Mouse (Mus musculus): ENCODE data around the gene Tcf3. TPM values are rescaled to one million over a fixed set of nuclear protein-coding genes. Genes with fewer than 3 reads are reported as not detected.

The Tcf3 gene
- polyA plus RNA-seq, 1 experiment from 2014 or later = 63.7 TPM

GRCm38 (mm10) chr10:80384709-80385108 lies 48.7 kb downstream of the Tcf3 start:
- Histone ChIP-seq H3K4me1 (replicated peaks; ENCODE audit: control insufficient read depth, insufficient read depth, low read length) (peaks cover 35% of the 10 kb centered on the region), H3K4me2 (ENCODE audit: low read length) (peak overlapping the region; percentile 88), H3K36me3 (ENCODE audit: control insufficient read depth, insufficient read depth) (peaks cover 27% of the 10 kb centered on the region), H3K4me3 (replicated peaks; ENCODE audit: low read length) (peak overlapping the region; percentile 98), H3K27ac (ENCODE audit: low read length) (peak overlapping the region; percentile 96), H3K9ac (replicated peaks; ENCODE audit: low read depth, low read length) (peak overlapping the region; percentile 99), H3K9me3 (ENCODE audit: control insufficient read depth, low read length) (no peaks in the 10 kb centered on the region), H3K27me3 (replicated peaks; ENCODE audit: control insufficient read depth, insufficient read depth, low read length) (no peaks in the 10 kb centered on the region)
- ATAC-seq = no peak
- WGBS = 64% methylated on average over 7 of the region's 7 CpGs

GRCm38 (mm10) chr10:80384115-80384639 lies 49.3 kb downstream of the Tcf3 start:
- ATAC-seq = no peak
- H3K27ac ChIP-seq (ENCODE audit: low read length) = no peak overlapping the region
- no peaks in the 10 kb centered on the region for H3K27me3 ChIP-seq (replicated peaks; ENCODE audit: control insufficient read depth, insufficient read depth, low read length)
- H3K36me3 ChIP-seq (ENCODE audit: control insufficient read depth, insufficient read depth) = peaks cover 30% of the 10 kb centered on the region
- peak overlapping the region; percentile 88 for H3K4me2 ChIP-seq (ENCODE audit: low read length)
- H3K9ac ChIP-seq (replicated peaks; ENCODE audit: low read depth, low read length) = peak overlapping the region; percentile 99
- H3K4me3 ChIP-seq (replicated peaks; ENCODE audit: low read length) = peak overlapping the region; percentile 98
- WGBS = 81% methylated on average over 4 of the region's 4 CpGs
- no peaks in the 10 kb centered on the region for H3K9me3 ChIP-seq (ENCODE audit: control insufficient read depth, low read length)
- H3K4me1 ChIP-seq (replicated peaks; ENCODE audit: control insufficient read depth, insufficient read depth, low read length) = peaks cover 35% of the 10 kb centered on the region

- Histone ChIP-seq H3K9ac (replicated peaks; ENCODE audit: low read depth, low read length) (no peak overlapping the region; the same call in 1 of the 2 replicates), H3K27me3 (replicated peaks; ENCODE audit: control insufficient read depth, insufficient read depth, low read length) (no peaks in the 10 kb centered on the region), H3K36me3 (ENCODE audit: control insufficient read depth, insufficient read depth) (peaks cover 30% of the 10 kb centered on the region), H3K4me2 (ENCODE audit: low read length) (peak overlapping the region; percentile 88), H3K9me3 (ENCODE audit: control insufficient read depth, low read length) (no peaks in the 10 kb centered on the region), H3K27ac (ENCODE audit: low read length) (no peak overlapping the region), H3K4me1 (replicated peaks; ENCODE audit: control insufficient read depth, insufficient read depth, low read length) (peaks cover 35% of the 10 kb centered on the region), H3K4me3 (replicated peaks; ENCODE audit: low read length) (peak overlapping the region; percentile 98)
- 53% methylated on average over 4 of the region's 4 CpGs for WGBS
- no peak for ATAC-seq
These were observed 50.0 kb downstream of the Tcf3 start for GRCm38 (mm10) chr10:80383431-80383830.

DNA sequence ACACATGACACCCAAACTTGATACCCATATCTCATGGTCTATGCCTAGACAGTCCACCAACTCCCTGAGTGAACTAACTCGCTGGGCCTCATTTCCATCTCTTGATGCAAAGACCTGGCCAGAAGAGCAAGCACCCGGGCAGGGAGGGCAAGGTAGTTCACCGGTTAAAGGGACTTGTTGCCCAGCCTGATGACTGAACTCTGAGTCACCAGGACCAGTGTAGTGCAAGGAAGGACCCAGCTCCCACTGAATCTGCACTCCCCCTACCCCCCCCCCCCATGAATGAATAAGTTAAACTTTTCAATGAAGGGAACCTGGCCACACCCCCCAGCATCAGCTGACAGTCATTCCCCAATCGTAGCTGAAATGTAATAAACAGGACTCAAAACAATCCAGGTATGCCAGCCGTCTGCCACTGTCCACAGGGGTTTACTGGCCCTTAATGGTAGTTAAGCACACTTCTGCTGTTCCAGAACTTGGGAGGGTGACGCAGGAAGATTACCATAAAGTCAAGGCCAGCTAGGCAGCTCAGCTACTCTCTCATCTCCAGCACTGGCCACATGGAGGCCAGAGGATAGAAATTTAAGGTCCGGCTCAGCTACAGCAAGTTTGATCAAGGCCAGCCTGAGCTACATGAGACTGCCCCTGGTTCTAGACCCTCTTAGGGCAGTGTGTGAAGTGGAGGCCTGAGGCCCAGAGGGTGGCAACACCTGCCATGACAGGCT lies 50.6 kb downstream of the Tcf3 start:
- H3K9ac ChIP-seq (replicated peaks; ENCODE audit: low read depth, low read length) = no peak overlapping the region; the same call in 1 of the 2 replicates
- H3K27me3 ChIP-seq (replicated peaks; ENCODE audit: control insufficient read depth, insufficient read depth, low read length) = no peaks in the 10 kb centered on the region
- H3K4me1 ChIP-seq (replicated peaks; ENCODE audit: control insufficient read depth, insufficient read depth, low read length) = peaks cover 29% of the 10 kb centered on the region
- peak overlapping the region; percentile 98 for H3K4me3 ChIP-seq (replicated peaks; ENCODE audit: low read length)
- H3K36me3 ChIP-seq (ENCODE audit: control insufficient read depth, insufficient read depth) = peaks cover 30% of the 10 kb centered on the region
- no peaks in the 10 kb centered on the region for H3K9me3 ChIP-seq (ENCODE audit: control insufficient read depth, low read length)
- ATAC-seq = no peak
- H3K27ac ChIP-seq (ENCODE audit: low read length) = no peak overlapping the region
- peak overlapping the region; percentile 88 for H3K4me2 ChIP-seq (ENCODE audit: low read length)
- WGBS = 76% methylated on average over 7 of the region's 7 CpGs

- Histone ChIP-seq H3K9me3 (ENCODE audit: control insufficient read depth, low read length) (no peaks in the 10 kb centered on the region), H3K4me3 (replicated peaks; ENCODE audit: low read length) (no peak overlapping the region), H3K4me1 (replicated peaks; ENCODE audit: control insufficient read depth, insufficient read depth, low read length) (peaks cover 4% of the 10 kb centered on the region), H3K27ac (ENCODE audit: low read length) (no peak overlapping the region), H3K27me3 (replicated peaks; ENCODE audit: control insufficient read depth, insufficient read depth, low read length) (no peaks in the 10 kb centered on the region), H3K4me2 (ENCODE audit: low read length) (no peak overlapping the region), H3K36me3 (ENCODE audit: control insufficient read depth, insufficient read depth) (peaks cover 28% of the 10 kb centered on the region), H3K9ac (replicated peaks; ENCODE audit: low read depth, low read length) (no peak overlapping the region)
- 50% methylated on average over 10 of the region's 10 CpGs for WGBS
- ATAC-seq = no peak
These were observed 55.7 kb downstream of the Tcf3 start for GRCm38 (mm10) chr10:80377716-80378115.

GRCm38 (mm10) chr10:80376160-80376559 lies 57.3 kb downstream of the Tcf3 start:
- H3K4me2 ChIP-seq (ENCODE audit: low read length) = no peak overlapping the region
- no peaks in the 10 kb centered on the region for H3K9me3 ChIP-seq (ENCODE audit: control insufficient read depth, low read length)
- H3K4me3 ChIP-seq (replicated peaks; ENCODE audit: low read length) = no peak overlapping the region
- 3% methylated on average over 7 of the region's 7 CpGs for WGBS
- no peak overlapping the region for H3K9ac ChIP-seq (replicated peaks; ENCODE audit: low read depth, low read length)
- no peak overlapping the region for H3K27ac ChIP-seq (ENCODE audit: low read length)
- peaks cover 14% of the 10 kb centered on the region for H3K36me3 ChIP-seq (ENCODE audit: control insufficient read depth, insufficient read depth)
- peak; percentile 67 for ATAC-seq
- H3K27me3 ChIP-seq (replicated peaks; ENCODE audit: control insufficient read depth, insufficient read depth, low read length) = no peaks in the 10 kb centered on the region
- peaks cover 8% of the 10 kb centered on the region; the same call in 1 of the 2 replicates for H3K4me1 ChIP-seq (replicated peaks; ENCODE audit: control insufficient read depth, insufficient read depth, low read length)

- H3K4me1 ChIP-seq (replicated peaks; ENCODE audit: control insufficient read depth, insufficient read depth, low read length) = peaks cover 6% of the 10 kb centered on the region; the same call in 1 of the 2 replicates
- no peaks in the 10 kb centered on the region for H3K36me3 ChIP-seq (ENCODE audit: control insufficient read depth, insufficient read depth)
- H3K4me2 ChIP-seq (ENCODE audit: low read length) = no peak overlapping the region
- no peaks in the 10 kb centered on the region for H3K27me3 ChIP-seq (replicated peaks; ENCODE audit: control insufficient read depth, insufficient read depth, low read length)
- H3K27ac ChIP-seq (ENCODE audit: low read length) = no peak overlapping the region
- no peak overlapping the region for H3K9ac ChIP-seq (replicated peaks; ENCODE audit: low read depth, low read length)
- no peaks in the 10 kb centered on the region for H3K9me3 ChIP-seq (ENCODE audit: control insufficient read depth, low read length)
- no peak for ATAC-seq
- WGBS = 16% methylated on average over 6 of the region's 6 CpGs
- no peak overlapping the region for H3K4me3 ChIP-seq (replicated peaks; ENCODE audit: low read length)
These were observed 59.4 kb downstream of the Tcf3 start for GRCm38 (mm10) chr10:80374063-80374462.

DNA sequence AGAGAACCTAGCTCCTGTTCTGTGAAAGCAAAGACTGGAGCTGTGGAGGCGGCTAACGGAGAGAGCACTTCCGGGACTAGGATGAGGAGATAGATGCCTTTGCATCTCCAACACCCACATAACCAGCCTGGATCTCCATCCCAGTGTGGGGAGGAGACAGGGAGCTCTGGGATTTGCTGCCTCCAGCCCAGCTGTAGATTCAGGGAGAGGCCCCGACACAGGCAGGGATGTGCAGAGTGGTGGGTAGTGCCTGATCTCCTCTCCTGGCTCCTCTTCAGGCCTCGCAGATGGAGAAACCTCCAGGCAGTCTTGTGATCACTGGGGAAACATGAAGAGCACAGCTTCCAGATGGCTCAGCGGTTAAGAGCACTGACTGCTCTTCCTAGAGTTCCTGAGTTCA lies 60.7 kb downstream of the Tcf3 start:
- no peak overlapping the region for H3K27ac ChIP-seq (ENCODE audit: low read length)
- 83% methylated on average over 6 of the region's 6 CpGs for WGBS
- no peak overlapping the region for H3K4me3 ChIP-seq (replicated peaks; ENCODE audit: low read length)
- H3K9ac ChIP-seq (replicated peaks; ENCODE audit: low read depth, low read length) = no peak overlapping the region
- no peak overlapping the region for H3K4me2 ChIP-seq (ENCODE audit: low read length)
- H3K9me3 ChIP-seq (ENCODE audit: control insufficient read depth, low read length) = no peaks in the 10 kb centered on the region
- no peak for ATAC-seq
- H3K4me1 ChIP-seq (replicated peaks; ENCODE audit: control insufficient read depth, insufficient read depth, low read length) = peaks cover 6% of the 10 kb centered on the region; the same call in 1 of the 2 replicates
- H3K27me3 ChIP-seq (replicated peaks; ENCODE audit: control insufficient read depth, insufficient read depth, low read length) = no peaks in the 10 kb centered on the region
- H3K36me3 ChIP-seq (ENCODE audit: control insufficient read depth, insufficient read depth) = no peaks in the 10 kb centered on the region

- Histone ChIP-seq H3K9ac (replicated peaks; ENCODE audit: low read depth, low read length) (no peak overlapping the region; the same call in 1 of the 2 replicates), H3K9me3 (ENCODE audit: control insufficient read depth, low read length) (no peaks in the 10 kb centered on the region), H3K27me3 (replicated peaks; ENCODE audit: control insufficient read depth, insufficient read depth, low read length) (no peaks in the 10 kb centered on the region), H3K4me3 (replicated peaks; ENCODE audit: low read length) (no peak overlapping the region; the same call in 1 of the 2 replicates), H3K4me1 (replicated peaks; ENCODE audit: control insufficient read depth, insufficient read depth, low read length) (peaks cover 6% of the 10 kb centered on the region; the same call in 1 of the 2 replicates), H3K4me2 (ENCODE audit: low read length) (peak overlapping the region; percentile 22; the same call in 1 of the 2 replicates), H3K27ac (ENCODE audit: low read length) (no peak overlapping the region), H3K36me3 (ENCODE audit: control insufficient read depth, insufficient read depth) (no peaks in the 10 kb centered on the region)
- ATAC-seq = no peak
- WGBS = 58% methylated on average over 9 of the region's 9 CpGs
These were observed 61.5 kb downstream of the Tcf3 start for GRCm38 (mm10) chr10:80371983-80372382.

Data from forebrain, embryonic 16.5 days (tissue).